ENCODE assay signal across 13 mouse cellular contexts in the genomic region with DNA sequence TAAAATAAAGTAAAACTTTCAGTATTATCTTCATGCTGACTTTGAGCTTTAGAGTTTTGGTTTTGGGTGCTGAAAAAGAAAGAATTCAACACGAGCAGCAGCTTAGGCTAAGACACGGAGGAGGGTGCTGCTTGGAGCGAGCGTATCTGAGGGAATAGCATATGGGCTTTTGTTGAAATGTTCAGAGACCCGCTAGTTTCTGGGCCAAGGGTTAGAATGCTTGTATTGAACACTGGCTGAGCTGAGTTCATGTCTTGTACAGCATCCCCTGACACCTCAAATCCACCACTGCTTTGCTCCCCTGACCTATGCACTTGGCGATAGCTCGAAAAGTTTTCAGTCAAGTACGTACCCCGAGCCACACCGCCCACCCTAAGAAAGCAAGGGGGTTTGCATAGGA. TPM values are rescaled to one million over a fixed set of nuclear protein-coding genes. Genes with fewer than 3 reads are reported as not detected.
DNase-seq lines count a peak whose midpoint lies in the region; ATAC-seq lines count a peak whose summit lies in the region.
"Had no signal": no experiment of that assay in that cellular context is flagged by ENCODE, and none has a peak within 500 bp of the region (broad histone marks: within the 10 kb centered on the region; RNA-seq: fewer than 3 reads in every experiment).

No protein-coding gene starts in this region.

- under 1% methylated on average over 10 of the region's 10 CpGs for WGBS in forebrain, embryonic 13.5 days
- 8% methylated on average over 10 of the region's 10 CpGs for WGBS in intestine, embryonic 16.5 days
- WGBS in stomach, embryonic 16.5 days = 12% methylated on average over 10 of the region's 10 CpGs

- intact Hi-C loops in left cerebral cortex, postnatal 25 days (cut with DNase I) = loop anchor here (2.0 to 5.0 kb wide), 4 partner anchors 68 to 442 kb away; no protein-coding TSS in a partner anchor
- intact Hi-C loops in left cerebral cortex, postnatal 4 days (cut with DNase I) = loop anchor here (5.0 to 10.0 kb wide), 2 partner anchors 358 to 466 kb away; no protein-coding TSS in a partner anchor

- no peaks in the 10 kb centered on the region for H3K36me3 ChIP-seq in forebrain, embryonic 13.5 days (ENCODE audit: poor library complexity, severe bottlenecking)
- H3K36me3 ChIP-seq in intestine, embryonic 16.5 days (ENCODE audit: control insufficient read depth, insufficient read depth, low read length) = no peaks in the 10 kb centered on the region
- H3K36me3 ChIP-seq in stomach, embryonic 16.5 days (ENCODE audit: control insufficient read depth, insufficient read depth, low read length) = no peaks in the 10 kb centered on the region
- H3K36me3 ChIP-seq: heart, embryonic 15.5 days; liver, embryonic 13.5 days had no signal

- H3K4me2 ChIP-seq in forebrain, embryonic 13.5 days = peak overlapping the region; percentile 71
- no peak overlapping the region for H3K4me2 ChIP-seq in intestine, embryonic 16.5 days (ENCODE audit: low read depth, low read length)
- no peak overlapping the region for H3K4me2 ChIP-seq in stomach, embryonic 16.5 days (ENCODE audit: low read depth, low read length)
- H3K4me2 ChIP-seq: liver, embryonic 13.5 days had no signal

- peak overlapping the region; percentile 91 for H3K9ac ChIP-seq in forebrain, embryonic 13.5 days
- no peak overlapping the region for H3K9ac ChIP-seq in intestine, embryonic 16.5 days (ENCODE audit: low read depth, low read length)
- no peak overlapping the region for H3K9ac ChIP-seq in stomach, embryonic 16.5 days (ENCODE audit: low read length)
- H3K9ac ChIP-seq: heart, embryonic 15.5 days; liver, embryonic 13.5 days had no signal

- peaks cover 59% of the 10 kb centered on the region for H3K4me1 ChIP-seq in forebrain, embryonic 13.5 days
- no peaks in the 10 kb centered on the region for H3K4me1 ChIP-seq in intestine, embryonic 16.5 days (ENCODE audit: control insufficient read depth, insufficient read depth, low read length)
- H3K4me1 ChIP-seq in stomach, embryonic 16.5 days (ENCODE audit: control insufficient read depth, insufficient read depth, low read length) = no peaks in the 10 kb centered on the region
- H3K4me1 ChIP-seq: liver, embryonic 13.5 days had no signal

- DNase-seq in left cerebral cortex, postnatal 25 days (ENCODE audit: low spot score in 2 of 2) = peak; percentile 8 to 43
- DNase-seq in left cerebral cortex, postnatal 4 days = no peak
- DNase-seq in adrenal gland, postnatal 10 days = no peak
- DNase-seq: liver, embryonic 13.5 days had no signal

- peak overlapping the region; percentile 78 for H3K4me3 ChIP-seq in forebrain, embryonic 13.5 days
- 0 out of 2 replicates have a peak overlapping the region, but pooled peaks have one; percentile 29 for H3K4me3 ChIP-seq in intestine, embryonic 16.5 days (ENCODE audit: low read length)
- H3K4me3 ChIP-seq in stomach, embryonic 16.5 days (replicated peaks; ENCODE audit: low read length) = peak overlapping the region; percentile 34; the same call in 1 of the 2 replicates
- H3K4me3 ChIP-seq: liver, embryonic 13.5 days had no signal

- H3K27me3 ChIP-seq in forebrain, embryonic 13.5 days = no peaks in the 10 kb centered on the region
- peaks cover 24% of the 10 kb centered on the region for H3K27me3 ChIP-seq in intestine, embryonic 16.5 days (replicated peaks; ENCODE audit: control insufficient read depth, insufficient read depth, low read length)
- peaks cover 31% of the 10 kb centered on the region for H3K27me3 ChIP-seq in stomach, embryonic 16.5 days (ENCODE audit: control insufficient read depth, insufficient read depth, low read length)

- ATAC-seq in forebrain, embryonic 13.5 days = no peak
- ATAC-seq in intestine, embryonic 16.5 days = no peak
- no peak for ATAC-seq in stomach, embryonic 16.5 days (ENCODE audit: insufficient read depth, low FRiP score)
- no peak for ATAC-seq in activated CD4-positive, CD25-positive, alpha-beta regulatory T cell, adult 4 months
- ATAC-seq in megakaryocyte progenitor cell, adult 5-6 weeks (replicated peaks; ENCODE audit: poor library complexity) = no peak
- ATAC-seq: CD4-positive, CD25-positive, alpha-beta regulatory T cell, adult 4 months had no signal

- H3K27ac ChIP-seq in forebrain, embryonic 13.5 days = peak overlapping the region; percentile 97
- no peak overlapping the region for H3K27ac ChIP-seq in intestine, embryonic 16.5 days (ENCODE audit: low read length)
- no peak overlapping the region for H3K27ac ChIP-seq in stomach, embryonic 16.5 days (ENCODE audit: low read length)
- H3K27ac ChIP-seq: heart, embryonic 15.5 days; kidney, postnatal 0 days; liver, embryonic 13.5 days; macrophage had no signal

- H3K9me3 ChIP-seq in forebrain, embryonic 13.5 days (replicated peaks) = no peaks in the 10 kb centered on the region
- no peaks in the 10 kb centered on the region for H3K9me3 ChIP-seq in intestine, embryonic 16.5 days (ENCODE audit: control insufficient read depth, low read length)
- H3K9me3 ChIP-seq in stomach, embryonic 16.5 days (replicated peaks; ENCODE audit: control insufficient read depth, low read length) = 0 out of 2 replicates have a peak, but pooled peaks cover 5% of the 10 kb centered on the region
- H3K9me3 ChIP-seq: heart, embryonic 15.5 days; liver, embryonic 13.5 days had no signal

RNA-seq across cellular contexts. Expression of a gene that starts 0.9 kb away (rescaled TPM):
- total RNA-seq in left cerebral cortex, postnatal 25 days (2021) = 10 to 100 TPM; 22.4 to 26.8 TPM
- total RNA-seq in left cerebral cortex, postnatal 4 days (2021) = 10 to 100 TPM; 45.3 to 53.8 TPM
- polyA plus RNA-seq in forebrain, embryonic 13.5 days (2015; fragmentation: Nextera tagmentation; extraction: Ambion mirVana) = 26.3 and 28.5 TPM in 2 replicates
- polyA plus RNA-seq in intestine, embryonic 16.5 days (2015; fragmentation: Nextera tagmentation; extraction: Ambion mirVana) = 1.4 and 1.5 TPM in 2 replicates
- 0.91 and 1.3 TPM in 2 replicates for polyA plus RNA-seq in stomach, embryonic 16.5 days (2015; fragmentation: Nextera tagmentation; extraction: Ambion mirVana)
- total RNA-seq in adrenal gland, postnatal 10 days (2021) = 1 to 10 TPM; 2.8 to 2.9 TPM
- polyA plus RNA-seq in activated CD4-positive, CD25-positive, alpha-beta regulatory T cell, adult 4 months (2017; shearing (Covaris generic)) = not detected
- total RNA-seq in megakaryocyte progenitor cell, adult 5-6 weeks (2015) = not detected in 2 replicates
- total RNA-seq in megakaryocyte progenitor cell, adult 5-6 weeks (2017) = not detected in 2 replicates
- polyA plus RNA-seq: macrophage had no signal

Comparison
In these comparisons a context has a peak if more than half of its experiments do, and no peak if none do; other contexts are left out.
1. DNase-seq: peak in left cerebral cortex, postnatal 25 days (2 of 2); none in left cerebral cortex, postnatal 4 days (single experiment) and adrenal gland, postnatal 10 days (single experiment).
2. RNA of a gene that starts 0.9 kb away (total RNA-seq): 45.3 to 53.8 TPM in left cerebral cortex, postnatal 4 days and 22.4 to 26.8 TPM in left cerebral cortex, postnatal 25 days; 2.8 to 2.9 TPM in adrenal gland, postnatal 10 days and not detected in megakaryocyte progenitor cell, adult 5-6 weeks; every median in the first group is over 4 times any median in the second.
3. Peak in every context shown above with its lines, with median percentiles within 50 percentile points of each other: H3K4me3 ChIP-seq.